Mouse (Mus musculus): ENCODE results near the gene Dbi.

DNA sequence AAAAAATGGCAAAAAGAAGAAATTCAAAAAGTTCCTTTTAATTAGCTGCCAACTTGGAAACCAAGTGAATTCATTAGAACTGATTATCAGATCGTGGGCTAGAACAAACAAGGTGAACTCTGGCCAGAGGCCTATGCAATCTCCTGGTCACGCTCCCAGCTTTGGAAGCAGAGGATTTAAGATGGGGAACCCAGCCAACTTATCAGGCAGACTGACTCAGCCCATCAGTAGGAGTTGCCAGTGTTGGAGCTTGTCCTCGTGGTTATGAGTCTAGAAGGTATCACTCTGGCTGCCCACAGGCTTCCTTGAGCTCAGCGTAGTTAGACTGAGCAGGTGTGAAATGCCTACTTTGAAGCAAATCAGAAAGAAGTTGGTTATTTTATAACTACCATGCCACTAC, 4.0 kb upstream of the Dbi start:
- TF ChIP-seq MYOD1 (IDR thresholded peaks at IDR 0.05; ENCODE audit: control insufficient read depth, insufficient read length, low read depth) (no peak), MAX (IDR thresholded peaks at IDR 0.05) (peak; percentile 28), CTCF (IDR thresholded peaks at IDR 0.05; ENCODE audit: control insufficient read depth, insufficient read depth, insufficient read length) (no peak)

All from C2C12 (cell line).